Mouse (Mus musculus) MEL (cell line): ENCODE data around the gene Adgre5.

ENCODE experiments used
- CHD2 ChIP-seq: IDR thresholded peaks from 2 replicates; pipeline ENCODE4 v1.6.1; 2011; ENCODE audit warnings: low read length, improper control_type of control experiment
- CTCF ChIP-seq, 3 experiments: IDR thresholded peaks in 2 of 3; conservative IDR thresholded peaks in 1 of 3; 2 replicates each; pipeline ENCODE4 v1.5.1; 2011 to 2012; ENCODE audit warnings: low read length in 3 of 3, low read depth in 2 of 3, mild to moderate bottlenecking in 2 of 3, improper control_type of control experiment in 1 of 3, inconsistent platforms in 1 of 3, mixed read lengths in 1 of 3, moderate library complexity in 1 of 3; ENCODE audit not compliant: control insufficient read depth in 1 of 3, insufficient read depth in 1 of 3, poor library complexity in 1 of 3, severe bottlenecking in 1 of 3
- JUND ChIP-seq: IDR thresholded peaks from 2 replicates; pipeline ENCODE4 v1.6.1; 2011; ENCODE audit warnings: low read depth, mild to moderate bottlenecking, improper control_type of control experiment, low read length
- MAX ChIP-seq: IDR thresholded peaks from 2 replicates; pipeline ENCODE4 v1.6.1; 2011; ENCODE audit warnings: low read length, improper control_type of control experiment
- MEF2A ChIP-seq: IDR thresholded peaks from 2 replicates; pipeline ENCODE4 v1.6.1; 2014; ENCODE audit warnings: low read depth, mild to moderate bottlenecking, inconsistent platforms, low read length, improper control_type of control experiment; ENCODE audit not compliant: poor library complexity, insufficient replicate concordance, severe bottlenecking; ENCODE audit errors: extremely low read depth
- MXI1 ChIP-seq: IDR thresholded peaks from 2 replicates; pipeline ENCODE4 v1.6.1; 2011; ENCODE audit warnings: mild to moderate bottlenecking, low read depth, low read length, improper control_type of control experiment

DNA sequence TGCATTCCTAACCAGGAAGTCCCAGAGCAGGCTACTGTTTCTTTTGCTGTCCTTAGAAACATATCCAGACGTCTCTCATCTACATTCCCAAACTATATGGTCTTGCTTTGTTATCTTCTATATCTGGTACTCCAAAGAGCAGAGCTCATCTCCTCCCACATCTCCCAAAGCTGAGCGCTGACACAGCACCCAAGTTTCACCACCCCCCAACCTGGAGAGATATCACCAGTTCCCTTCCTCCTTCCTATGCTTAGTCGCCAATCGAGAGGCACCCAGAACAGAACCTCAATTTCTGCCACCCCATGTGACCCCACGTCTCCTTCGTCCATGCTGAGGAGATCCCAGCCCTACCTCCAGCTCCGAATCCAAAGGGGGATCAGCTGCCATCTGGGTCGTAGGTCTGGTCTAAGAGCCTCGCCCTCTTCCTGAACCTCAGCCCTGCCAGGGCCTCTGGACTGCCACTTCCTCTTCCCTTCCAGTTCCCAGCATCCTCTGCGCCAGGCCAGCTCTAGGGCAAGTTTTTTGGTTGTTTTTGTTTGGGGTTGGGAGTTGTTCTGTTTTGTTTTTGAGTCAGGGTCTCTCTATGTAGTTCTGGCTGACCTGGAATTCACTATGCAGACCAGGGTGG lies 47.4 kb downstream of the Adgre5 start:
- TF ChIP-seq MAX (peak; percentile 46; the same call in 1 of the 2 replicates), MEF2A (no peak), CHD2 (no peak), JUND (no peak), CTCF (IDR thresholded peaks at IDR 0.05 in 2 of 3, conservative IDR thresholded peaks at IDR 0.05 in 1 of 3; ENCODE audit: control insufficient read depth in 1 of 3, insufficient read depth in 1 of 3, low read depth in 2 of 3, low read length in 3 of 3, poor library complexity in 1 of 3, severe bottlenecking in 1 of 3) (no peak), MXI1 (0 out of 2 replicates have a peak, but pooled peaks have one; percentile 32)
